Mouse (Mus musculus) liver, embryonic 14.5 days (tissue): ENCODE results near the gene Dppa5a.

ENCODE experiments used
- CTCF ChIP-seq: IDR thresholded peaks from 2 replicates; pipeline ENCODE4 v1.5.1; 2016; ENCODE audit warnings: antibody characterized with exemption, low read depth, control low read depth
- EP300 ChIP-seq: IDR thresholded peaks from 2 replicates; pipeline ENCODE4 v1.6.1; 2016; ENCODE audit warnings: antibody characterized with exemption, low read depth

- TF ChIP-seq CTCF (peak; percentile 48; the same call in 1 of the 2 replicates), EP300 (no peak)
Observed at GRCm38 (mm10) chr9:78319499-78319898, 48.5 kb downstream of the Dppa5a start.
